Mouse (Mus musculus) brown adipose tissue, adult 24 weeks (tissue): ENCODE results near the gene Cd55b. TPM values are rescaled to one million over a fixed set of nuclear protein-coding genes. Genes with fewer than 3 reads are reported as not detected.

Experiments used
- H3K27ac ChIP-seq: fragments of 200-500 bp; replicated peaks from 2 replicates; pipeline ENCODE4 v1.5.1; 2012; ENCODE audit warnings: low read depth, mild to moderate bottlenecking, low read length
- H3K4me1 ChIP-seq: fragments of 200-500 bp; 2 replicates; pipeline ENCODE4 v1.6.1; 2012; ENCODE audit warnings: low read length, mixed read lengths; ENCODE audit not compliant: control insufficient read depth, insufficient read depth, insufficient read length
- H3K4me3 ChIP-seq: fragments of 200-500 bp; 2 replicates; pipeline ENCODE4 v1.5.1; 2012; ENCODE audit warnings: low read depth, mild to moderate bottlenecking, low read length, moderate library complexity; ENCODE audit not compliant: insufficient read depth
- polyA plus RNA-seq: library from polyadenylated mRNA; stranded (reverse); fragments of >200 nt; gene quantifications from 2 replicates; pipeline ENCODE4 v1.2.4, GENCODE M21; 2012; ENCODE audit not compliant: missing spikeins, insufficient read depth, insufficient read length

The Cd55b gene
- polyA plus RNA-seq, 1 experiment, result not detected

- no peak overlapping the region for H3K27ac ChIP-seq
- no peak overlapping the region for H3K4me3 ChIP-seq
- H3K4me1 ChIP-seq, result no peaks in the 10 kb centered on the region
These were observed 48.5 kb downstream of the Cd55b start for GRCm38 (mm10) chr1:130374173-130374785.

GRCm38 (mm10) chr1:130373398-130374083 lies 49.3 kb downstream of the Cd55b start:
- H3K27ac ChIP-seq, result no peak overlapping the region
- no peaks in the 10 kb centered on the region for H3K4me1 ChIP-seq

GRCm38 (mm10) chr1:130371895-130372528 lies 50.8 kb downstream of the Cd55b start:
- H3K27ac ChIP-seq, result no peak overlapping the region
- H3K4me3 ChIP-seq, result no peak overlapping the region
- H3K4me1 ChIP-seq, result no peaks in the 10 kb centered on the region

More at GRCm38 (mm10) chr1:130373398-130374083, 49.3 kb downstream of the Cd55b start:
- H3K4me3 ChIP-seq, result no peak overlapping the region

GRCm38 (mm10) chr1:130371291-130371690 lies 51.5 kb downstream of the Cd55b start:
- no peak overlapping the region for H3K4me3 ChIP-seq
- H3K4me1 ChIP-seq, result no peaks in the 10 kb centered on the region
- no peak overlapping the region for H3K27ac ChIP-seq

GRCm38 (mm10) chr1:130350077-130350635 lies 72.7 kb downstream of the Cd55b start:
- no peak overlapping the region for H3K27ac ChIP-seq
- H3K4me1 ChIP-seq, result no peaks in the 10 kb centered on the region
- H3K4me3 ChIP-seq, result no peak overlapping the region

- H3K4me1 ChIP-seq, result no peaks in the 10 kb centered on the region
- H3K27ac ChIP-seq, result no peak overlapping the region
- H3K4me3 ChIP-seq, result no peak overlapping the region
These were observed 80.4 kb downstream of the Cd55b start for GRCm38 (mm10) chr1:130342429-130342828.

Other genes starting within 250 kb of the Cd55b start
- 12.9 and 17.5 TPM in 2 replicates for gene Cd55, start 39.7 kb upstream of the Cd55b start, polyA plus RNA-seq
- not detected in 2 replicates for gene Zp3r, start 206.6 kb upstream of the Cd55b start, polyA plus RNA-seq
- not detected in 2 replicates for gene C4bp, start 238.6 kb upstream of the Cd55b start, polyA plus RNA-seq